Mouse (Mus musculus) spleen, adult 2 months (tissue): ENCODE results near the gene Son. TPM values are rescaled to one million over a fixed set of nuclear protein-coding genes. Genes with fewer than 3 reads are reported as not detected.

Experiments used
- DNase-seq, 2 experiments: peaks; one replicate each; pipeline versions ENCODE4 v3.0.0 to v3.0.0-alpha.2; 2012 to 2021; ENCODE audit warnings: low spot score in 2 of 2, low read depth in 1 of 2
- H3K27ac ChIP-seq: fragments of 200-500 bp; 2 replicates; pipeline ENCODE4 v1.5.1; 2012; ENCODE audit warnings: low read length, inconsistent platforms; ENCODE audit not compliant: insufficient read depth
- H3K27me3 ChIP-seq: fragments of 200-500 bp; 2 replicates; pipeline ENCODE4 v1.6.1; 2012; ENCODE audit warnings: mild to moderate bottlenecking, moderate library complexity, low read length, inconsistent platforms; ENCODE audit not compliant: control insufficient read depth, insufficient read depth
- H3K36me3 ChIP-seq: fragments of 200-500 bp; 2 replicates; pipeline ENCODE4 v1.6.1; 2012; ENCODE audit warnings: mild to moderate bottlenecking, low read length, inconsistent platforms; ENCODE audit not compliant: control insufficient read depth, insufficient read depth
- H3K4me1 ChIP-seq: fragments of 200-500 bp; 2 replicates; pipeline ENCODE4 v1.6.1; 2011; ENCODE audit warnings: inconsistent platforms; ENCODE audit not compliant: control insufficient read depth, insufficient read depth, insufficient read length
- H3K4me3 ChIP-seq: fragments of 200-500 bp; 2 replicates; pipeline ENCODE4 v1.5.1; 2011; ENCODE audit warnings: mild to moderate bottlenecking, inconsistent platforms; ENCODE audit not compliant: insufficient read depth, insufficient read length; ENCODE audit errors: extremely low read depth
- CTCF ChIP-seq: fragments of 200-500 bp; IDR thresholded peaks from 2 replicates; pipeline ENCODE4 v1.5.1; 2011; ENCODE audit warnings: mild to moderate bottlenecking, inconsistent platforms; ENCODE audit not compliant: insufficient read depth, insufficient read length, insufficient replicate concordance; ENCODE audit errors: extremely low read depth
- POLR2A ChIP-seq: fragments of 200-500 bp; IDR thresholded peaks from 2 replicates; pipeline ENCODE4 v1.6.1; 2011; ENCODE audit warnings: low read depth, low read length, inconsistent platforms
- WGBS: fragments of 180-500 bp; shearing (Covaris S2); methylation state at CpG from one replicate; pipeline ENCODE4 v1.1.7; 2018; 5-methylcytosine and 5-hydroxymethylcytosine counted together
- polyA plus RNA-seq: library from polyadenylated mRNA; depleted of rRNA; stranded (reverse); fragments of >200 nt; gene quantifications from 2 replicates; pipeline ENCODE4 v1.2.3, GENCODE M21; 2012

Son gene
- polyA plus RNA-seq, 1 experiment, result 107 TPM

DNA sequence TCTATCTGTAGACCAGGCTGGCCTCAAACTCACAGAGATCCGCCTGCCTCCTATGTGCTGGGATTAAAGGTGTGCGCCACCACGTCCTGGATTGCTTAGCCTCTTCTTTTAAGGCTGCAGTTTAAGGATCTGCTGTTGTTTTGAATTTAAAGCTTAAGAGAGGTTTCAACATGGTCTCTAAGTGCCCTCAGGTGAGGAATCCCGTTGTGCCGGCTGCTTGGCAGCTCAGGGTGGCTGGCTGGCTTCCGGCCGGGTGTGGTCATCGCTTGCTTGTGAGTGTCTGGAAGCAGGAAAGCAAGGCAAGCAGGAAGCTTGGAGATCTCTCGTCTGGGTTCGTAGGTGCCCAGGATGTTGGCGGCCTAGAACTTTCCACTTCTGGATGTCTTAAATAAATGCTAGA is 26.3 kb upstream of the Son start:
- Histone ChIP-seq H3K4me3 (no peak overlapping the region), H3K36me3 (peaks cover 21% of the 10 kb centered on the region), H3K27ac (no peak overlapping the region), H3K27me3 (no peaks in the 10 kb centered on the region), H3K4me1 (peaks cover 3% of the 10 kb centered on the region; the same call in 1 of the 2 replicates)
- DNase-seq, result no peak
- WGBS, result 93% methylated on average over 11 of the region's 11 CpGs
- TF ChIP-seq POLR2A, result no peak
- TF ChIP-seq CTCF, result no peak

DNA sequence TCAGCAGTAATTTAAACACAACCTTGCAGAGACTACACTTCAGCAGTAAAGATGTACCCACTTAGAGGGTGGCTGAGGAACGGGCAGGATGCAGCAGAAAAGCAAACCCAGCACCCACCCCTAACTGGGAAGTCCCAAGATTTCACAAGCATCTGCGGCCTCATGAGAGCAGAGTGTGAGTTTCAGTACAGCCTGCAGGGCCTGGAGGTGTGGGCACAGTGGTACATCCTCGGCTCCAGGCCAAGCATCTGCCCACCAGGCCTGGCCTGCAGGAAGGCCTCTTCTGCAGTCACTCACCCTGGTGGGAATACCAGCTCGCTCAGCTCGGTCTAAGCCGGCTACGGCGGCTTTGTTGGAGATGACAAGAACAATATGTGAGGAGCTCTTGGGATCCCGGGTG is 24.2 kb upstream of the Son start:
- TF ChIP-seq POLR2A, result no peak
- no peak for TF ChIP-seq CTCF
- DNase-seq, result no peak
- Histone ChIP-seq H3K27ac (peak overlapping the region; percentile 28; the same call in 1 of the 2 replicates), H3K4me3 (no peak overlapping the region), H3K4me1 (peaks cover 3% of the 10 kb centered on the region; the same call in 1 of the 2 replicates), H3K27me3 (no peaks in the 10 kb centered on the region), H3K36me3 (peaks cover 21% of the 10 kb centered on the region)
- WGBS, result 91% methylated on average over 9 of the region's 9 CpGs

DNA sequence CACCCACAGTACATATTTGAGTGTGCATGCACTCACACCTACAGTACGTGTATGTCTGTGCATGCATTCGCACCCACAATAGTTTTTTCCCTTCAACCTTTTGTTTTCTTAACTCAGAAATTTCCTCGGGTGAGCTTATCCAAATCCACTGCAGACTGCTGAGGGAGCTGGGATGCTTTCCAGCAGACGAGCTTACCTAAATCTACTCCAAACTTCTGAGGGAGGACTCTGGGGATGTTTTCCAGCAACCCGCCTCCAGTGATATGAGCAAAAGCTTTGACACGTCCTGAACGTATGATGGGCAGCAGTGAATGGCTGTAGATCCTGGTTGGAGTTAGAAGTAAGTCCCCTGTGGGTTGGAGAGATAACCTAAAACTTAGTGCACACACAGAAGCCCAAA is 19.5 kb upstream of the Son start:
- TF ChIP-seq POLR2A, result no peak
- TF ChIP-seq CTCF, result no peak
- Histone ChIP-seq H3K36me3 (peaks cover 32% of the 10 kb centered on the region), H3K4me1 (no peaks in the 10 kb centered on the region)

DNA sequence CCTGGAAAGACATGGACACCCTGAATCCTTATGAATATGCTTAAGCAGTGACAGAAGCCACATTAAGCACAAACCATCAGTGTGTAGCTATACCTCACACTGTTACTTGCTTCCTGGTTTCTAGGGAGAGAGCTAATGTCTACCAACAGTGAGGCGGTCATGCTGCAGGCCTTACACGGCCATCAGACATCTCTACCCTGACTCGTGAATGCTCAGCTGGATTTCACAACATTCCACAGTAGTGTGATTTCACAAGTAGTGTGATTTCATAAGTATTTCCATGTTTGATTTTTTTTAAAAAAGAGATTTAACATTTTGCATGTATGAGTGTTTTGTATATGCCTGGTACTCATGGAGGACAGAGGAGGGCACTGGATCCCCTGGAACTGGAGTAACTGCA is 18.6 kb upstream of the Son start:
- H3K4me3 ChIP-seq, result no peak overlapping the region
- no peak overlapping the region for H3K27ac ChIP-seq
- no peaks in the 10 kb centered on the region for H3K4me1 ChIP-seq
- no peaks in the 10 kb centered on the region for H3K27me3 ChIP-seq
- H3K36me3 ChIP-seq, result peaks cover 28% of the 10 kb centered on the region
- no peak for TF ChIP-seq CTCF
- TF ChIP-seq POLR2A, result no peak
- WGBS, result 83% methylated on average over 3 of the region's 3 CpGs
- no peak for DNase-seq

More for the DNA sequence above, 19.5 kb upstream of the Son start:
- DNase-seq, result no peak
- H3K27ac ChIP-seq, result no peak overlapping the region
- WGBS, result 92% methylated on average over 7 of the region's 7 CpGs
- H3K27me3 ChIP-seq, result no peaks in the 10 kb centered on the region
- H3K4me3 ChIP-seq, result no peak overlapping the region

DNA sequence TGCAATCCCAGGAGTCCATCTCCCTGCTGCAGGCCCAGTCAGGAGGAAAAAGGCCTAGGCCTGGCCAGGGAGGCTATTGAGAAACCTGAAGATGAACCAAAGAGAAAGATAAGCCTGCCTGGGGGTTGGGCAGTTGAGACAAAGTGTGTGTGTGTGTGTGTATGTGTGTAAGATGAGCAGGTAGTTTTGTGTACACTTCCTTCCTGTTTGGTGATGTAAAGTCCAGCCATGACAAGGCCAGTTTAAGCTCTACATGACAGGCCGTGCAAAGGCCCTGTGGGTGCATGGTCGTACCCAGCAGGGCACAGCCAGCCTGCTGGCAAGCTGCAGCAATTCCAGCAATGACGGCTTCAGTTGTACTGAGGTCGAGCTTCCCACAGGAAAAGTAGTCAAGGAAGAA is 17.6 kb upstream of the Son start:
- DNase-seq, result no peak
- 95% methylated on average over 4 of the region's 4 CpGs for WGBS
- H3K4me3 ChIP-seq, result no peak overlapping the region
- H3K27me3 ChIP-seq, result no peaks in the 10 kb centered on the region
- H3K27ac ChIP-seq, result no peak overlapping the region
- TF ChIP-seq POLR2A (no peak), CTCF (no peak)
- H3K36me3 ChIP-seq, result peaks cover 26% of the 10 kb centered on the region
- H3K4me1 ChIP-seq, result no peaks in the 10 kb centered on the region

DNA sequence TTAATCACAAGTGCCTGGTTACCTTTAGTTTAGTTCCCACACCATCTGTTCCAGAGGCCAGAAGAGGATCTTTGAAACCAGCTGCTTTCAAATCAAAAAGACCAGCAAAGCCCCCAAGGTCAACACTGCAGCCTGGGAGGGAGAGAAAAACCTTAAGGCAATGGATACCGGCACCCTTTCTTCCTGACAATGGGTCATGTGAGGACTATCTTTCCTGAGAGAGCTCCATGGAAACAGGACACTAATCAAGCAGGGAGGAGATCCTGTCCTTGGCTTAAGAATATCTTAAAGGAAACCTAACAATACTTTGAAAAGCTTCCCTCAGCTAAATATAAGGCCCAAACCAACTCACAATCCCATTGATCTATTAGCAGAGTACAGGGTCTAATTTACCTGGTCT is 16.7 kb upstream of the Son start:
- Histone ChIP-seq H3K27me3 (no peaks in the 10 kb centered on the region), H3K36me3 (peaks cover 24% of the 10 kb centered on the region), H3K4me1 (no peaks in the 10 kb centered on the region), H3K27ac (no peak overlapping the region), H3K4me3 (no peak overlapping the region)
- TF ChIP-seq CTCF (no peak), POLR2A (no peak)
- DNase-seq, result no peak
- WGBS, result 90% methylated on average over 1 of the region's 1 CpGs

DNA sequence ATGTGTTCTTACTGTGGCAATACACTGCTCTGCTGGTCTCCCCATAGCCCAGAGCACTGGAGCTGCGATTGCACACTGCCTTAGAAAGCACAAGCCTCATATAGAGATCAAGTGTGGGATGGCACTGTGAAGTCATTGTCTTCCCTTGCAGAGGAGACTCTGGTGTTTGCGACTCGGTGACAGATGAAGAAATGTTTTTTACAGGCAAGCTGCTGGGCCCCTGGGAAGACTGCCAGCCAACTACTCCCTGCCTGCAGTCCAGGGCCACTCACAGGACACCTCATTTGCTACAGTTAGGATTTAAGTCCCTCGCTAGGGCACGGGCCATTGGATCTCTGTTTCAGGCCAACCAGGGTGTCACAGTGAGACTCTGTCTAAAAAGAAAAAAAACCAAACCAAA is 14.9 kb upstream of the Son start:
- H3K4me1 ChIP-seq, result no peaks in the 10 kb centered on the region
- no peak for DNase-seq
- H3K36me3 ChIP-seq, result peaks cover 41% of the 10 kb centered on the region
- H3K27ac ChIP-seq, result no peak overlapping the region
- H3K4me3 ChIP-seq, result no peak overlapping the region
- 89% methylated on average over 5 of the region's 5 CpGs for WGBS
- no peak for TF ChIP-seq CTCF
- TF ChIP-seq POLR2A, result no peak
- no peaks in the 10 kb centered on the region for H3K27me3 ChIP-seq
